ENCODE assay signal across 9 mouse cellular contexts in the genomic region with DNA sequence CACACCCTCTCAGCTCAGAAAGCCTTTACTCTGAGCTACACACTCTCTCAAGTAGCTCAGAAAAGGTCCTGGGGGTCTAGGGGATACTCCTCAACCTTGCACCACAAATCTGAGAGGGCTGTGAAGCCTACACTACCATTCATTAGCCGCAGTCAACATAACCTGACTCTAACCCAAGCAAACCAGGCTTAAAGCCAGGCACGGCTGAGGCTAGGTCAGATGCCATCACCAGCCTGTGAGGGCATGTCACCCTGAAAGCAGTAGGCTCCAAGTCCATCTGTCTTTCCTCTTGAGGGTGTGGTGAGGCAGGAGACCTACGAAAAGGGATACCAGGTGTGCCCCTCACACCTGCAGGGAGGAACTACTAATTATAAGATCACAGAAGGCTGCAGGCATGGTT.
DNase-seq lines count a peak whose midpoint lies in the region; ATAC-seq lines count a peak whose summit lies in the region.
"Had no signal": no experiment of that assay in that cellular context is flagged by ENCODE, and none has a peak within 500 bp of the region (broad histone marks: within the 10 kb centered on the region; RNA-seq: fewer than 3 reads in every experiment).

No protein-coding gene starts in this region.

- H3K27ac ChIP-seq in midbrain, embryonic 10.5 days (replicated peaks): peak overlapping the region; percentile 68
- no peak overlapping the region for H3K27ac ChIP-seq in midbrain, embryonic 11.5 days (ENCODE audit: low read depth, low read length)
- peak overlapping the region; percentile 48; the same call in 1 of the 2 replicates for H3K27ac ChIP-seq in hindbrain, embryonic 14.5 days
- peak overlapping the region; percentile 60; the same call in 1 of the 2 replicates for H3K27ac ChIP-seq in neural tube, embryonic 15.5 days (replicated peaks)
- H3K27ac ChIP-seq: macrophage had no signal

- no peaks in the 10 kb centered on the region for H3K27me3 ChIP-seq in midbrain, embryonic 10.5 days (ENCODE audit: low read depth, poor library complexity, severe bottlenecking)
- H3K27me3 ChIP-seq in midbrain, embryonic 11.5 days (ENCODE audit: control insufficient read depth, insufficient read depth, low read length): no peaks in the 10 kb centered on the region
- no peaks in the 10 kb centered on the region for H3K27me3 ChIP-seq in hindbrain, embryonic 14.5 days (ENCODE audit: control insufficient read depth, insufficient read depth, low read length)
- no peaks in the 10 kb centered on the region for H3K27me3 ChIP-seq in neural tube, embryonic 15.5 days (replicated peaks)

- no peaks in the 10 kb centered on the region for H3K9me3 ChIP-seq in midbrain, embryonic 10.5 days (replicated peaks)
- H3K9me3 ChIP-seq in midbrain, embryonic 11.5 days (ENCODE audit: control insufficient read depth, low read length): no peaks in the 10 kb centered on the region
- no peaks in the 10 kb centered on the region for H3K9me3 ChIP-seq in hindbrain, embryonic 14.5 days (ENCODE audit: control insufficient read depth, low read length)
- H3K9me3 ChIP-seq in neural tube, embryonic 15.5 days (replicated peaks): no peaks in the 10 kb centered on the region

- no peak overlapping the region for H3K4me3 ChIP-seq in midbrain, embryonic 10.5 days
- no peak overlapping the region for H3K4me3 ChIP-seq in midbrain, embryonic 11.5 days (ENCODE audit: low read depth, low read length)
- H3K4me3 ChIP-seq in hindbrain, embryonic 14.5 days (replicated peaks; ENCODE audit: low read length): no peak overlapping the region
- no peak overlapping the region for H3K4me3 ChIP-seq in neural tube, embryonic 15.5 days (replicated peaks)
- H3K4me3 ChIP-seq: left cerebral cortex, adult 2 months had no signal

- no peaks in the 10 kb centered on the region for H3K36me3 ChIP-seq in midbrain, embryonic 10.5 days
- no peaks in the 10 kb centered on the region for H3K36me3 ChIP-seq in midbrain, embryonic 11.5 days (ENCODE audit: control insufficient read depth, insufficient read depth, low read length)
- H3K36me3 ChIP-seq in hindbrain, embryonic 14.5 days (replicated peaks; ENCODE audit: control insufficient read depth, insufficient read depth): no peaks in the 10 kb centered on the region
- no peaks in the 10 kb centered on the region for H3K36me3 ChIP-seq in neural tube, embryonic 15.5 days

- no peak overlapping the region for H3K9ac ChIP-seq in midbrain, embryonic 11.5 days (ENCODE audit: low read length)
- H3K9ac ChIP-seq in hindbrain, embryonic 14.5 days: no peak overlapping the region
- H3K9ac ChIP-seq in neural tube, embryonic 15.5 days (replicated peaks): no peak overlapping the region

- DNase-seq in heart, adult 11 months: peak; percentile 91
- DNase-seq in heart, adult 9 months (ENCODE audit: low spot score in 2 of 2): no peak
- no peak for DNase-seq in midbrain, embryonic 10.5 days (ENCODE audit: low spot score)
- DNase-seq in midbrain, embryonic 11.5 days (ENCODE audit: low spot score, missing footprints): no peak
- no peak for DNase-seq in hindbrain, embryonic 14.5 days (ENCODE audit: low spot score)
- no peak for DNase-seq in spleen, postnatal 14 days (ENCODE audit: low spot score in 2 of 2)

- no peak for ATAC-seq in midbrain, embryonic 11.5 days (ENCODE audit: low FRiP score)
- 0 out of 2 replicates have a peak, but pooled peaks have one; percentile 1 for ATAC-seq in hindbrain, embryonic 14.5 days (ENCODE audit: low FRiP score)
- ATAC-seq in neural tube, embryonic 15.5 days (ENCODE audit: low FRiP score): no peak

- no peak overlapping the region for H3K4me2 ChIP-seq in midbrain, embryonic 11.5 days
- H3K4me2 ChIP-seq in hindbrain, embryonic 14.5 days (replicated peaks): no peak overlapping the region
- no peak overlapping the region for H3K4me2 ChIP-seq in neural tube, embryonic 15.5 days

- H3K4me1 ChIP-seq in midbrain, embryonic 10.5 days: peaks cover 57% of the 10 kb centered on the region
- H3K4me1 ChIP-seq in midbrain, embryonic 11.5 days (ENCODE audit: control insufficient read depth, insufficient read depth, low read length): peaks cover 25% of the 10 kb centered on the region
- peaks cover 33% of the 10 kb centered on the region for H3K4me1 ChIP-seq in hindbrain, embryonic 14.5 days (replicated peaks; ENCODE audit: control insufficient read depth, insufficient read depth, low read length)
- peaks cover 36% of the 10 kb centered on the region for H3K4me1 ChIP-seq in neural tube, embryonic 15.5 days

- 82% methylated on average over 3 of the region's 3 CpGs for WGBS in midbrain, embryonic 10.5 days
- 84% methylated on average over 3 of the region's 3 CpGs for WGBS in midbrain, embryonic 11.5 days
- 79% methylated on average over 3 of the region's 3 CpGs for WGBS in hindbrain, embryonic 14.5 days
- WGBS in neural tube, embryonic 15.5 days: 83% methylated on average over 3 of the region's 3 CpGs
